Mouse (Mus musculus) stomach, postnatal 0 days (tissue): ENCODE measurements around the gene Fam234b. TPM values are rescaled to one million over a fixed set of nuclear protein-coding genes. Genes with fewer than 3 reads are reported as not detected.

Experiments used
- ATAC-seq: fragments of 200-750 bp; cut with Nextera tagmentation; 2 replicates; pipeline ENCODE4 v1.8.0; 2017; ENCODE audit not compliant: low FRiP score, low TSS enrichment
- DNase-seq: peaks from one replicate; pipeline ENCODE4 v3.0.0-alpha.2; 2016; ENCODE audit warnings: low spot score
- H3K27ac ChIP-seq: fragments of 300-500 bp; sonication (generic); replicated peaks from 2 replicates; pipeline ENCODE4 v1.5.1; 2014; ENCODE audit warnings: mild to moderate bottlenecking, control low read depth
- H3K27me3 ChIP-seq: fragments of 300-500 bp; sonication (generic); 2 replicates; pipeline ENCODE4 v1.6.1; 2014; ENCODE audit warnings: low read length; ENCODE audit not compliant: control insufficient read depth, insufficient read depth
- H3K36me3 ChIP-seq: fragments of 300-500 bp; sonication (generic); 2 replicates; pipeline ENCODE4 v1.6.1; 2014; ENCODE audit warnings: low read length, mixed read lengths; ENCODE audit not compliant: control insufficient read depth, insufficient read depth
- H3K4me1 ChIP-seq: fragments of 300-500 bp; sonication (generic); replicated peaks from 2 replicates; pipeline ENCODE4 v1.6.1; 2014; ENCODE audit warnings: antibody characterized with exemption; ENCODE audit not compliant: control insufficient read depth, insufficient read depth
- H3K4me2 ChIP-seq: fragments of 300-500 bp; sonication (generic); replicated peaks from 2 replicates; pipeline ENCODE4 v1.6.1; 2014; ENCODE audit warnings: low read depth, mild to moderate bottlenecking, control low read depth, moderate library complexity
- H3K4me3 ChIP-seq: fragments of 300-500 bp; sonication (generic); 2 replicates; pipeline ENCODE4 v1.5.1; 2014; ENCODE audit warnings: low read depth, low read length, control low read depth
- H3K9ac ChIP-seq: fragments of 300-500 bp; sonication (generic); 2 replicates; pipeline ENCODE4 v1.6.1; 2014; ENCODE audit warnings: mild to moderate bottlenecking, low read length, control low read depth, mixed read lengths
- H3K9me3 ChIP-seq: fragments of 300-500 bp; sonication (generic); 2 replicates; pipeline ENCODE4 v1.6.1; 2016; ENCODE audit warnings: low read length; ENCODE audit not compliant: control insufficient read depth
- CTCF ChIP-seq: IDR thresholded peaks from 2 replicates; pipeline ENCODE4 v1.5.1; 2016; ENCODE audit warnings: antibody characterized with exemption, low read depth, mild to moderate bottlenecking, moderate library complexity
- EP300 ChIP-seq: optimal IDR thresholded peaks from 2 replicates; pipeline ENCODE3; 2016; ENCODE audit warnings: antibody characterized with exemption
- WGBS: fragments of 180-500 bp; shearing (Covaris S2); extraction: QIAGEN DNeasy Blood & Tissue Kit; methylation state at CpG from one replicate; pipeline ENCODE4 v1.1.7; 2014; 5-methylcytosine and 5-hydroxymethylcytosine counted together
- polyA plus RNA-seq: library from polyadenylated mRNA; unstranded; fragments of >200 nt; fragmentation: Nextera tagmentation; extraction: Ambion mirVana; gene quantifications from 2 replicates; pipeline ENCODE4 v1.2.1, GENCODE M21; 2015

The Fam234b gene
- 12.4 and 13.3 TPM in 2 replicates for polyA plus RNA-seq

GRCm38 (mm10) chr6:135197921-135198532 lies at the start of gene Fam234b, which contains the start of gene Hebp1:
Fam234b (plus strand) TSS chr6:135197977.
Hebp1 (minus strand) TSS chr6:135198022.
- 0 out of 2 replicates have a peak, but pooled peaks cover 2% of the 10 kb centered on the region for H3K4me1 ChIP-seq

GRCm38 (mm10) chr6:135148506-135148905 lies 49.3 kb upstream of the Fam234b start:
- H3K27ac ChIP-seq, result no peak overlapping the region
- no peaks in the 10 kb centered on the region for H3K36me3 ChIP-seq
- peak; percentile 44 for DNase-seq
- no peaks in the 10 kb centered on the region for H3K9me3 ChIP-seq
- TF ChIP-seq CTCF, result peak; percentile 81
- TF ChIP-seq EP300, result no peak
- H3K4me2 ChIP-seq, result no peak overlapping the region
- peak; percentile 32 for ATAC-seq
- no peaks in the 10 kb centered on the region for H3K27me3 ChIP-seq
- H3K4me3 ChIP-seq, result no peak overlapping the region
- H3K9ac ChIP-seq, result no peak overlapping the region
- H3K4me1 ChIP-seq, result no peaks in the 10 kb centered on the region
- 45% methylated on average over 1 of the region's 1 CpGs for WGBS

More at GRCm38 (mm10) chr6:135197921-135198532, at the start of gene Fam234b, which contains the start of gene Hebp1:
- Histone ChIP-seq H3K9me3 (no peaks in the 10 kb centered on the region), H3K27ac (peak within 1 kb of the TSS; percentile 76), H3K9ac (peak within 1 kb of the TSS; percentile 83), H3K4me3 (peak within 1 kb of the TSS; percentile 85), H3K27me3 (no peaks in the 10 kb centered on the region), H3K4me2 (peak within 1 kb of the TSS; percentile 88), H3K36me3 (no peaks in the 10 kb centered on the region)
- ATAC-seq (peak; percentile 66), DNase-seq (peak; percentile 85)
- no peak for TF ChIP-seq EP300
- TF ChIP-seq CTCF, result peak; percentile 29; the same call in 1 of the 2 replicates
- WGBS, result 1% methylated on average over 51 of the region's 52 CpGs

- Histone ChIP-seq H3K9me3 (no peaks in the 10 kb centered on the region), H3K4me3 (no peak overlapping the region), H3K4me2 (no peak overlapping the region), H3K9ac (no peak overlapping the region), H3K4me1 (no peaks in the 10 kb centered on the region), H3K27ac (no peak overlapping the region), H3K36me3 (no peaks in the 10 kb centered on the region), H3K27me3 (no peaks in the 10 kb centered on the region)
- ATAC-seq (no peak), DNase-seq (no peak)
- 88% methylated on average over 4 of the region's 4 CpGs for WGBS
- TF ChIP-seq EP300 (no peak), CTCF (no peak)
Measured at GRCm38 (mm10) chr6:135149175-135149574, 48.6 kb upstream of the Fam234b start.

GRCm38 (mm10) chr6:135149722-135150121 lies 48.1 kb upstream of the Fam234b start:
- Histone ChIP-seq H3K9ac (no peak overlapping the region), H3K27me3 (no peaks in the 10 kb centered on the region), H3K4me2 (no peak overlapping the region), H3K9me3 (no peaks in the 10 kb centered on the region), H3K4me1 (no peaks in the 10 kb centered on the region), H3K36me3 (no peaks in the 10 kb centered on the region), H3K27ac (no peak overlapping the region), H3K4me3 (no peak overlapping the region)
- TF ChIP-seq CTCF (no peak), EP300 (no peak)
- ATAC-seq (no peak), DNase-seq (no peak)
- WGBS, result 70% methylated on average over 4 of the region's 4 CpGs

GRCm38 (mm10) chr6:135150311-135150710 lies 47.5 kb upstream of the Fam234b start:
- Histone ChIP-seq H3K27me3 (no peaks in the 10 kb centered on the region), H3K4me3 (no peak overlapping the region), H3K9ac (no peak overlapping the region), H3K9me3 (no peaks in the 10 kb centered on the region), H3K4me1 (no peaks in the 10 kb centered on the region), H3K27ac (no peak overlapping the region), H3K36me3 (no peaks in the 10 kb centered on the region), H3K4me2 (no peak overlapping the region)
- WGBS, result 34% methylated on average over 5 of the region's 5 CpGs
- DNase-seq (peak; percentile 76), ATAC-seq (no peak)
- TF ChIP-seq CTCF (peak; percentile 74), EP300 (no peak)

- 62% methylated on average over 5 of the region's 5 CpGs for WGBS
Measured at GRCm38 (mm10) chr6:135153719-135154118, 44.1 kb upstream of the Fam234b start.

More at GRCm38 (mm10) chr6:135153719-135154118, 44.1 kb upstream of the Fam234b start:
- Histone ChIP-seq H3K4me3 (no peak overlapping the region), H3K4me2 (no peak overlapping the region), H3K27ac (no peak overlapping the region), H3K27me3 (no peaks in the 10 kb centered on the region), H3K4me1 (no peaks in the 10 kb centered on the region), H3K36me3 (no peaks in the 10 kb centered on the region), H3K9ac (no peak overlapping the region), H3K9me3 (no peaks in the 10 kb centered on the region)
- ATAC-seq, result no peak
- TF ChIP-seq EP300 (no peak), CTCF (no peak)
- no peak for DNase-seq
